Mouse (Mus musculus): ENCODE data around the gene Mdfic. TPM values are rescaled to one million over a fixed set of nuclear protein-coding genes. Genes with fewer than 3 reads are reported as not detected.

Mdfic gene
- total RNA-seq, 1 experiment, result 8.1 TPM

GRCm38 (mm10) chr6:15793602-15794345, 73.3 kb downstream of the Mdfic start:
- H3K27ac ChIP-seq (ENCODE audit: insufficient read depth, low read depth, low read length, poor library complexity, severe bottlenecking), result no peak overlapping the region
- DNase-seq (ENCODE audit: low read depth, low spot score), result no peak
- no peak overlapping the region for H3K9ac ChIP-seq (ENCODE audit: insufficient read depth, low read depth, low read length, poor library complexity, severe bottlenecking)
- TF ChIP-seq CHD2 (IDR thresholded peaks at IDR 0.05; ENCODE audit: low read depth, low read length) (no peak), ZNF384 (IDR thresholded peaks at IDR 0.05; ENCODE audit: low read depth, low read length) (no peak), HCFC1 (IDR thresholded peaks at IDR 0.05; ENCODE audit: borderline replicate concordance, insufficient read depth, low read length) (no peak), ZC3H11A (IDR thresholded peaks at IDR 0.05; ENCODE audit: borderline replicate concordance, low read depth, low read length) (no peak), MAFK (IDR thresholded peaks at IDR 0.05; ENCODE audit: insufficient read depth, low read depth, low read length) (no peak)
- H3K9me3 ChIP-seq (ENCODE audit: control insufficient read depth, insufficient read depth, low read depth, low read length), result no peaks in the 10 kb centered on the region
- in situ Hi-C loops (cut with MboI; ENCODE audit: low sequenced_read_pairs in 2 of 2, unreplicated experiment in 2 of 2), result no loop called here
- H3K4me1 ChIP-seq (ENCODE audit: control insufficient read depth in 2 of 2, insufficient read depth in 2 of 2, low read length in 2 of 2, poor library complexity in 1 of 2), result no peaks in the 10 kb centered on the region
- no peaks in the 10 kb centered on the region for H3K36me3 ChIP-seq (ENCODE audit: control insufficient read depth, insufficient read depth, low read length, poor library complexity, severe bottlenecking)
- no peak overlapping the region for H3K4me3 ChIP-seq (ENCODE audit: insufficient read depth in 1 of 2, low read depth in 1 of 2, low read length in 2 of 2, poor library complexity in 1 of 2, severe bottlenecking in 1 of 2)

GRCm38 (mm10) chr6:15794801-15795200, 74.3 kb downstream of the Mdfic start:
- Histone ChIP-seq H3K4me1 (ENCODE audit: control insufficient read depth in 2 of 2, insufficient read depth in 2 of 2, low read length in 2 of 2, poor library complexity in 1 of 2) (no peaks in the 10 kb centered on the region), H3K27ac (ENCODE audit: insufficient read depth, low read depth, low read length, poor library complexity, severe bottlenecking) (no peak overlapping the region), H3K36me3 (ENCODE audit: control insufficient read depth, insufficient read depth, low read length, poor library complexity, severe bottlenecking) (no peaks in the 10 kb centered on the region), H3K4me3 (ENCODE audit: insufficient read depth in 1 of 2, low read depth in 1 of 2, low read length in 2 of 2, poor library complexity in 1 of 2, severe bottlenecking in 1 of 2) (no peak overlapping the region), H3K9me3 (ENCODE audit: control insufficient read depth, insufficient read depth, low read depth, low read length) (no peaks in the 10 kb centered on the region), H3K9ac (ENCODE audit: insufficient read depth, low read depth, low read length, poor library complexity, severe bottlenecking) (no peak overlapping the region)
- TF ChIP-seq CHD2 (IDR thresholded peaks at IDR 0.05; ENCODE audit: low read depth, low read length) (no peak), ZNF384 (IDR thresholded peaks at IDR 0.05; ENCODE audit: low read depth, low read length) (no peak), MAFK (IDR thresholded peaks at IDR 0.05; ENCODE audit: insufficient read depth, low read depth, low read length) (no peak), HCFC1 (IDR thresholded peaks at IDR 0.05; ENCODE audit: borderline replicate concordance, insufficient read depth, low read length) (no peak), ZC3H11A (IDR thresholded peaks at IDR 0.05; ENCODE audit: borderline replicate concordance, low read depth, low read length) (no peak)
- no peak for DNase-seq (ENCODE audit: low read depth, low spot score)
- in situ Hi-C loops (cut with MboI; ENCODE audit: low sequenced_read_pairs in 2 of 2, unreplicated experiment in 2 of 2), result no loop called here

GRCm38 (mm10) chr6:15807382-15807781, 86.9 kb downstream of the Mdfic start:
- Histone ChIP-seq H3K9me3 (ENCODE audit: control insufficient read depth, insufficient read depth, low read depth, low read length) (no peaks in the 10 kb centered on the region), H3K36me3 (ENCODE audit: control insufficient read depth, insufficient read depth, low read length, poor library complexity, severe bottlenecking) (no peaks in the 10 kb centered on the region), H3K9ac (ENCODE audit: insufficient read depth, low read depth, low read length, poor library complexity, severe bottlenecking) (no peak overlapping the region), H3K27ac (ENCODE audit: insufficient read depth, low read depth, low read length, poor library complexity, severe bottlenecking) (no peak overlapping the region), H3K4me1 (ENCODE audit: control insufficient read depth in 2 of 2, insufficient read depth in 2 of 2, low read length in 2 of 2, poor library complexity in 1 of 2) (no peaks in the 10 kb centered on the region), H3K4me3 (ENCODE audit: insufficient read depth in 1 of 2, low read depth in 1 of 2, low read length in 2 of 2, poor library complexity in 1 of 2, severe bottlenecking in 1 of 2) (no peak overlapping the region)
- in situ Hi-C loops (cut with MboI; ENCODE audit: low sequenced_read_pairs in 2 of 2, unreplicated experiment in 2 of 2), result no loop called here
- no peak for TF ChIP-seq MAFK (IDR thresholded peaks at IDR 0.05; ENCODE audit: insufficient read depth, low read depth, low read length)
- no peak for TF ChIP-seq ZNF384 (IDR thresholded peaks at IDR 0.05; ENCODE audit: low read depth, low read length)
- no peak for TF ChIP-seq CHD2 (IDR thresholded peaks at IDR 0.05; ENCODE audit: low read depth, low read length)
- no peak for TF ChIP-seq HCFC1 (IDR thresholded peaks at IDR 0.05; ENCODE audit: borderline replicate concordance, insufficient read depth, low read length)
- no peak for TF ChIP-seq ZC3H11A (IDR thresholded peaks at IDR 0.05; ENCODE audit: borderline replicate concordance, low read depth, low read length)
- no peak for DNase-seq (ENCODE audit: low read depth, low spot score)

GRCm38 (mm10) chr6:15825236-15825635, 104.8 kb downstream of the Mdfic start:
- no peak for TF ChIP-seq HCFC1 (IDR thresholded peaks at IDR 0.05; ENCODE audit: borderline replicate concordance, insufficient read depth, low read length)
- TF ChIP-seq ZC3H11A (IDR thresholded peaks at IDR 0.05; ENCODE audit: borderline replicate concordance, low read depth, low read length), result no peak
- TF ChIP-seq ZNF384 (IDR thresholded peaks at IDR 0.05; ENCODE audit: low read depth, low read length), result no peak
- in situ Hi-C loops (cut with MboI; ENCODE audit: low sequenced_read_pairs in 2 of 2, unreplicated experiment in 2 of 2), result no loop called here
- Histone ChIP-seq H3K4me3 (ENCODE audit: insufficient read depth in 1 of 2, low read depth in 1 of 2, low read length in 2 of 2, poor library complexity in 1 of 2, severe bottlenecking in 1 of 2) (no peak overlapping the region), H3K9me3 (ENCODE audit: control insufficient read depth, insufficient read depth, low read depth, low read length) (no peaks in the 10 kb centered on the region), H3K36me3 (ENCODE audit: control insufficient read depth, insufficient read depth, low read length, poor library complexity, severe bottlenecking) (no peaks in the 10 kb centered on the region), H3K4me1 (ENCODE audit: control insufficient read depth in 2 of 2, insufficient read depth in 2 of 2, low read length in 2 of 2, poor library complexity in 1 of 2) (no peaks in the 10 kb centered on the region), H3K27ac (ENCODE audit: insufficient read depth, low read depth, low read length, poor library complexity, severe bottlenecking) (no peak overlapping the region), H3K9ac (ENCODE audit: insufficient read depth, low read depth, low read length, poor library complexity, severe bottlenecking) (no peak overlapping the region)
- no peak for DNase-seq (ENCODE audit: low read depth, low spot score)
